Mouse (Mus musculus) MEL (cell line): ENCODE data around the gene Zfp512. TPM values are rescaled to one million over a fixed set of nuclear protein-coding genes. Genes with fewer than 3 reads are reported as not detected.

Experiments used
- DNase-seq: peaks from one replicate; pipeline ENCODE4 v3.0.0; 2011; ENCODE audit warnings: low read depth, low spot score
- H3K27ac ChIP-seq: 2 replicates; pipeline ENCODE4 v1.5.1; 2012; ENCODE audit warnings: low read depth, mild to moderate bottlenecking, control low read depth, low read length, moderate library complexity; ENCODE audit not compliant: control insufficient read depth
- H3K27me3 ChIP-seq, 2 experiments: fragments of 150-350 bp in 1 of 2; sonication (generic) in 1 of 2; 2 replicates each; pipeline ENCODE4 v1.6.1; 2012; ENCODE audit warnings: low read length in 2 of 2, mild to moderate bottlenecking in 2 of 2, improper control_type of control experiment in 1 of 2, moderate library complexity in 1 of 2; ENCODE audit not compliant: insufficient read depth in 2 of 2, control insufficient read depth in 1 of 2
- H3K36me3 ChIP-seq, 2 experiments: 2 replicates each; pipeline ENCODE4 v1.6.1; 2012 to 2014; ENCODE audit warnings: low read length in 2 of 2, improper control_type of control experiment in 1 of 2, inconsistent platforms in 1 of 2, mild to moderate bottlenecking in 1 of 2; ENCODE audit not compliant: insufficient read depth in 2 of 2, control insufficient read depth in 1 of 2
- H3K4me1 ChIP-seq, 2 experiments: fragments of 150-350 bp in 1 of 2; sonication (generic) in 1 of 2; 2 replicates each; pipeline ENCODE4 v1.6.1; 2012; ENCODE audit warnings: low read length in 2 of 2, improper control_type of control experiment in 1 of 2, mild to moderate bottlenecking in 1 of 2; ENCODE audit not compliant: insufficient read depth in 2 of 2, control insufficient read depth in 1 of 2
- H3K4me3 ChIP-seq, 2 experiments: fragments of 150-350 bp in 1 of 2; sonication (generic) in 1 of 2; 2 replicates each; pipeline ENCODE4 v1.5.1; 2012; ENCODE audit warnings: low read depth in 2 of 2, low read length in 2 of 2, mild to moderate bottlenecking in 2 of 2, moderate library complexity in 2 of 2, control low read depth in 1 of 2, improper control_type of control experiment in 1 of 2; ENCODE audit not compliant: control insufficient read depth in 1 of 2, insufficient read depth in 1 of 2
- H3K79me2 ChIP-seq: 2 replicates; pipeline ENCODE4 v1.6.1; 2012; ENCODE audit warnings: mild to moderate bottlenecking, low read length, moderate library complexity; ENCODE audit not compliant: control insufficient read depth, poor library complexity, insufficient read depth
- H3K9ac ChIP-seq: 2 replicates; pipeline ENCODE4 v1.6.1; 2012; ENCODE audit warnings: low read depth, mild to moderate bottlenecking, control low read depth, low read length, moderate library complexity; ENCODE audit not compliant: control insufficient read depth, poor library complexity, severe bottlenecking
- H3K9me3 ChIP-seq: fragments of 150-350 bp; sonication (generic); replicated peaks from 2 replicates; pipeline ENCODE4 v1.6.1; 2012; ENCODE audit warnings: mild to moderate bottlenecking, low read length, improper control_type of control experiment, moderate library complexity; ENCODE audit not compliant: insufficient read depth
- BHLHE40 ChIP-seq: IDR thresholded peaks from 2 replicates; pipeline ENCODE4 v1.6.1; 2012; ENCODE audit warnings: low read depth, mild to moderate bottlenecking, inconsistent platforms, low read length, improper control_type of control experiment, borderline replicate concordance
- CHD1 ChIP-seq: IDR thresholded peaks from 2 replicates; pipeline ENCODE4 v1.6.1; 2012; ENCODE audit warnings: low read depth, mild to moderate bottlenecking, inconsistent platforms, low read length, improper control_type of control experiment
- E2F4 ChIP-seq: IDR thresholded peaks from 2 replicates; pipeline ENCODE4 v1.6.1; 2011; ENCODE audit warnings: low read depth, low read length, improper control_type of control experiment, borderline replicate concordance
- ELF1 ChIP-seq: IDR thresholded peaks from 2 replicates; pipeline ENCODE4 v1.6.1; 2014; ENCODE audit warnings: low read depth, mild to moderate bottlenecking, inconsistent platforms, low read length, improper control_type of control experiment, moderate library complexity
- EP300 ChIP-seq, 2 experiments: IDR thresholded peaks; 2 replicates each; pipeline ENCODE4 v1.6.1; 2011; ENCODE audit warnings: improper control_type of control experiment in 2 of 2, low read length in 2 of 2, low read depth in 1 of 2, mild to moderate bottlenecking in 1 of 2
- ETS1 ChIP-seq: IDR thresholded peaks from 2 replicates; pipeline ENCODE4 v1.6.1; 2012; ENCODE audit warnings: low read depth, mild to moderate bottlenecking, inconsistent platforms, low read length, improper control_type of control experiment, moderate library complexity
- GATA1 ChIP-seq: IDR thresholded peaks from 2 replicates; pipeline ENCODE4 v1.6.1; 2011; ENCODE audit warnings: low read depth, low read length, improper control_type of control experiment
- HCFC1 ChIP-seq: IDR thresholded peaks from 2 replicates; pipeline ENCODE4 v1.6.1; 2012; ENCODE audit warnings: low read depth, mild to moderate bottlenecking, inconsistent platforms, low read length, improper control_type of control experiment, moderate library complexity
- MAX ChIP-seq: IDR thresholded peaks from 2 replicates; pipeline ENCODE4 v1.6.1; 2011; ENCODE audit warnings: low read length, improper control_type of control experiment
- MAZ ChIP-seq: IDR thresholded peaks from 2 replicates; pipeline ENCODE4 v1.6.1; 2012; ENCODE audit warnings: low read depth, mild to moderate bottlenecking, inconsistent platforms, low read length, improper control_type of control experiment
- MEF2A ChIP-seq: IDR thresholded peaks from 2 replicates; pipeline ENCODE4 v1.6.1; 2014; ENCODE audit warnings: low read depth, mild to moderate bottlenecking, inconsistent platforms, low read length, improper control_type of control experiment; ENCODE audit not compliant: poor library complexity, insufficient replicate concordance, severe bottlenecking; ENCODE audit errors: extremely low read depth
- MYC ChIP-seq: IDR thresholded peaks from 2 replicates; pipeline ENCODE4 v1.6.1; 2011; ENCODE audit warnings: low read depth, mild to moderate bottlenecking, low read length, improper control_type of control experiment, moderate library complexity
- NELFE ChIP-seq: IDR thresholded peaks from 2 replicates; pipeline ENCODE4 v1.6.1; 2011; ENCODE audit warnings: low read depth, low read length, improper control_type of control experiment
- POLR2A ChIP-seq, 2 experiments: IDR thresholded peaks; 2 replicates each; pipeline ENCODE4 v1.6.1; 2011 to 2012; ENCODE audit warnings: low read length in 2 of 2, mild to moderate bottlenecking in 2 of 2, control low read depth in 1 of 2, improper control_type of control experiment in 1 of 2, low read depth in 1 of 2, moderate library complexity in 1 of 2; ENCODE audit not compliant: control insufficient read depth in 1 of 2, insufficient read depth in 1 of 2, poor library complexity in 1 of 2
- POLR2AphosphoS2 ChIP-seq: IDR thresholded peaks from 2 replicates; pipeline ENCODE4 v1.6.1; 2011; ENCODE audit warnings: low read length, improper control_type of control experiment
- POLR2AphosphoS5 ChIP-seq: IDR thresholded peaks from 2 replicates; pipeline ENCODE4 v1.6.1; 2012; ENCODE audit warnings: low read depth, borderline replicate concordance, mild to moderate bottlenecking, inconsistent platforms, low read length, moderate library complexity, mixed read lengths
- RCOR1 ChIP-seq: IDR thresholded peaks from 2 replicates; pipeline ENCODE4 v1.6.1; 2012; ENCODE audit warnings: low read depth, mild to moderate bottlenecking, inconsistent platforms, low read length, improper control_type of control experiment
- SMC3 ChIP-seq: IDR thresholded peaks from 2 replicates; pipeline ENCODE4 v1.6.1; 2011; ENCODE audit warnings: low read depth, low read length, improper control_type of control experiment
- TAL1 ChIP-seq: IDR thresholded peaks from 2 replicates; pipeline ENCODE4 v1.6.1; 2012; ENCODE audit warnings: mild to moderate bottlenecking, inconsistent platforms, low read length, moderate library complexity, mixed read lengths
- TBP ChIP-seq: IDR thresholded peaks from 2 replicates; pipeline ENCODE4 v1.8.0; 2011; ENCODE audit warnings: low read depth, low read length, improper control_type of control experiment
- TCF12 ChIP-seq: IDR thresholded peaks from 2 replicates; pipeline ENCODE4 v1.6.1; 2014; ENCODE audit warnings: low read depth, mild to moderate bottlenecking, inconsistent platforms, low read length, improper control_type of control experiment, moderate library complexity
- USF1 ChIP-seq: IDR thresholded peaks from 2 replicates; pipeline ENCODE4 v1.6.1; 2014; ENCODE audit warnings: low read depth, mild to moderate bottlenecking, inconsistent platforms, low read length, improper control_type of control experiment, moderate library complexity
- ZKSCAN1 ChIP-seq: IDR thresholded peaks from 2 replicates; pipeline ENCODE4 v1.6.1; 2012; ENCODE audit warnings: low read depth, mild to moderate bottlenecking, inconsistent platforms, low read length, improper control_type of control experiment, moderate library complexity
- ZMIZ1 ChIP-seq: IDR thresholded peaks from 2 replicates; pipeline ENCODE4 v1.6.1; 2012; ENCODE audit warnings: low read depth, mild to moderate bottlenecking, inconsistent platforms, low read length, improper control_type of control experiment, moderate library complexity
- ZNF384 ChIP-seq: IDR thresholded peaks from 2 replicates; pipeline ENCODE4 v1.6.1; 2012; ENCODE audit warnings: low read depth, mild to moderate bottlenecking, inconsistent platforms, low read length, improper control_type of control experiment
- polyA plus RNA-seq, 2 experiments: library from polyadenylated mRNA; stranded (reverse) in 1 of 2; unstranded in 1 of 2; fragments of >175 nt in 1 of 2; fragments of >200 nt in 1 of 2; gene quantifications; 2 replicates each; pipeline versions ENCODE4 v1.2.1 to v1.2.4; 2012; ENCODE audit warnings: low replicate concordance in 2 of 2, low read depth in 1 of 2; ENCODE audit not compliant: insufficient read length in 2 of 2, insufficient read depth in 1 of 2, missing spikeins in 1 of 2
- total RNA-seq: library from RNA; depleted of rRNA; stranded (reverse); fragments of 300-350 nt; gene quantifications from 2 replicates; pipeline ENCODE4 v1.2.3, GENCODE M21; 2012

Zfp512 gene
- total and polyA plus RNA-seq, 3 experiments: 36.6 to 47.0 TPM; not detected in 1

DNA sequence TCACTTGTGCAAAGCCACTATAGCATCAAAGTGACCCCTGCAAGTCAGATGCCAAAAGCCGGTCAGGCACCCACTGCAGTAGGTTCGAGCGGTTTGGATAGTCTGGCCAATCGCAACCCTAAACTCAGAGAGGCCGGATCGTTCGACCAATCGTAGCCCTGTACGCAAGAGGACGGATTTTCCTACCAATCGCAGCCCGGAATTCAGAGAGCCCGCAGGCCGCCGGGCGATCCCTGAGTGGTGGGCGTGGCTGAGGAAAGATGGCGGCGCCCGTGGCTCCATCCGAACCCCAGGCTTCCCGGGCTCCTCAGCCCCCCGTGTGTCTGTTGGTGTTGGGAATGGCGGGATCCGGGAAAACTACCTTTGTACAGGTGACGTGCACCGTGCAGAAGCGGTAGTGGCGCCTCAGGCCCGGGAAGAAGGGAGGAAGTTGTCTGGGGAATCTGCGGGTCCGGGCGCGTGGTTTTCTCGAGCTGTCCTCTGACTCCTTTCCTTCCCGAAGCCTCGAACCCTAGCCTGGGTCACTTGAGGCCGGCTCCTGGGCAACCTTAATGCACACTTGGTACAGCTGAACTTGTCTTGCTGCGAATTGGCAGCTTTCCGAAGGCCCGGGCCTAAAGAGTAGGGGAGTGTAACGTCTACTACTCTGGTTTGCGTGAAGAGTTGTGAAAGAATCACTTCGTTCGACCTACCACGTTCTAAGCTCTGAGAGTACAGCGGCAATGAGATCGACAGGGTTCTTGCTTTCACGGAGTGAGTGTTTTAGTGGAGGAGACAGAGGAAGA, 42.5 kb downstream of the Zfp512 start, which contains the start of gene Gpn1 (continued):
- TF ChIP-seq POLR2A (IDR thresholded peaks at IDR 0.05; ENCODE audit: control insufficient read depth in 1 of 2, insufficient read depth in 1 of 2, low read depth in 1 of 2, low read length in 2 of 2, poor library complexity in 1 of 2): peak; percentile 93 to 95
- no peak for TF ChIP-seq RCOR1
- TF ChIP-seq TAL1: no peak
- TF ChIP-seq E2F4: no peak
- TF ChIP-seq NELFE: peak; percentile 95
- peak; percentile 52 for TF ChIP-seq MAX
- TF ChIP-seq ETS1: no peak
- TF ChIP-seq USF1: no peak; the same call in 1 of the 2 replicates
- peak; percentile 67 for TF ChIP-seq ZMIZ1
- no peak for TF ChIP-seq MEF2A
- TF ChIP-seq TCF12: peak; percentile 46; the same call in 1 of the 2 replicates

GRCm38 (mm10) chr5:31504843-31505242, 52.6 kb downstream of the Zfp512 start:
- Histone ChIP-seq H3K9me3 (no peaks in the 10 kb centered on the region), H3K79me2 (no peaks in the 10 kb centered on the region), H3K27ac (no peak overlapping the region), H3K36me3 (peaks cover 0 to 6% of the 10 kb centered on the region in 2 experiments; a peak in 1 of 4 replicates), H3K9ac (no peak overlapping the region), H3K4me3 (no peak overlapping the region), H3K27me3 (no peaks in the 10 kb centered on the region), H3K4me1 (no peaks in the 10 kb centered on the region)
- DNase-seq: no peak
- no peak for TF ChIP-seq HCFC1
- no peak for TF ChIP-seq SMC3
- no peak for TF ChIP-seq TAL1
- no peak for TF ChIP-seq TCF12
- no peak for TF ChIP-seq CHD1
- no peak for TF ChIP-seq BHLHE40
- TF ChIP-seq POLR2AphosphoS2: no peak
- no peak for TF ChIP-seq ZNF384
- no peak for TF ChIP-seq POLR2AphosphoS5
- TF ChIP-seq MAZ: no peak
- TF ChIP-seq ELF1: no peak
- no peak for TF ChIP-seq MAX
- TF ChIP-seq TBP: no peak
- TF ChIP-seq MYC: no peak
- no peak for TF ChIP-seq EP300 (IDR thresholded peaks at IDR 0.05; ENCODE audit: low read depth in 1 of 2, low read length in 2 of 2)
- no peak for TF ChIP-seq ZMIZ1
- no peak for TF ChIP-seq GATA1
- no peak for TF ChIP-seq ZKSCAN1
